In genomic region chr19:3610886-3611285, GRCm38 (mm10) we compare ENCODE assay signal across 12 mouse cellular contexts. TPM values are rescaled to one million over a fixed set of nuclear protein-coding genes. Genes with fewer than 3 reads are reported as not detected.
DNase-seq lines count a peak whose midpoint lies in the region; ATAC-seq lines count a peak whose summit lies in the region.
"Had no signal": no experiment of that assay in that cellular context is flagged by ENCODE, and none has a peak within 500 bp of the region (broad histone marks: within the 10 kb centered on the region; RNA-seq: fewer than 3 reads in every experiment).

No protein-coding gene starts in this region.

- no peak for ATAC-seq in forebrain, embryonic 14.5 days
- ATAC-seq in forebrain, embryonic 13.5 days: no peak
- ATAC-seq in midbrain, embryonic 14.5 days (ENCODE audit: low FRiP score, low TSS enrichment): no peak
- no peak for ATAC-seq in midbrain, embryonic 15.5 days (replicated peaks)
- no peak for ATAC-seq in stomach, embryonic 16.5 days (ENCODE audit: insufficient read depth, low FRiP score)
- no peak for ATAC-seq in megakaryocyte, adult 5-6 weeks (ENCODE audit: poor library complexity, severe bottlenecking)
- ATAC-seq: activated CD4-positive, CD25-positive, alpha-beta regulatory T cell, adult 4 months had no signal

- no peak overlapping the region for H3K4me3 ChIP-seq in forebrain, embryonic 14.5 days (ENCODE audit: low read depth, low read length)
- H3K4me3 ChIP-seq in forebrain, embryonic 13.5 days: no peak overlapping the region
- H3K4me3 ChIP-seq in midbrain, embryonic 14.5 days (replicated peaks; ENCODE audit: low read depth, low read length): no peak overlapping the region
- no peak overlapping the region for H3K4me3 ChIP-seq in midbrain, embryonic 15.5 days
- no peak overlapping the region for H3K4me3 ChIP-seq in stomach, embryonic 16.5 days (replicated peaks; ENCODE audit: low read length)
- H3K4me3 ChIP-seq: embryonic facial prominence, embryonic 13.5 days; midbrain, embryonic 12.5 days had no signal

- no peak overlapping the region for H3K4me2 ChIP-seq in forebrain, embryonic 14.5 days (ENCODE audit: low read length)
- H3K4me2 ChIP-seq in forebrain, embryonic 13.5 days: no peak overlapping the region
- H3K4me2 ChIP-seq in midbrain, embryonic 14.5 days (ENCODE audit: low read length): no peak overlapping the region
- H3K4me2 ChIP-seq in midbrain, embryonic 15.5 days: no peak overlapping the region
- H3K4me2 ChIP-seq in stomach, embryonic 16.5 days (ENCODE audit: low read depth, low read length): no peak overlapping the region
- H3K4me2 ChIP-seq: embryonic facial prominence, embryonic 13.5 days; midbrain, embryonic 12.5 days had no signal

- peak; percentile 12 for DNase-seq in forebrain, embryonic 14.5 days (ENCODE audit: low spot score)
- DNase-seq in midbrain, embryonic 14.5 days: peak; percentile 24
- DNase-seq in cerebellum, adult 9-11 months: peak; percentile 49
- DNase-seq in layer of hippocampus, postnatal 25 days (ENCODE audit: extremely low spot score in 1 of 2, low spot score in 1 of 2): no peak
- DNase-seq: retina, postnatal 1 day had no signal

- no peaks in the 10 kb centered on the region for H3K4me1 ChIP-seq in forebrain, embryonic 14.5 days (ENCODE audit: control insufficient read depth, insufficient read depth, low read length)
- H3K4me1 ChIP-seq in forebrain, embryonic 13.5 days: no peaks in the 10 kb centered on the region
- H3K4me1 ChIP-seq in midbrain, embryonic 14.5 days (ENCODE audit: control insufficient read depth, insufficient read depth, low read length): no peaks in the 10 kb centered on the region
- H3K4me1 ChIP-seq in midbrain, embryonic 15.5 days: no peaks in the 10 kb centered on the region
- no peaks in the 10 kb centered on the region; the same call in 1 of the 2 replicates for H3K4me1 ChIP-seq in stomach, embryonic 16.5 days (ENCODE audit: control insufficient read depth, insufficient read depth, low read length)
- H3K4me1 ChIP-seq: embryonic facial prominence, embryonic 13.5 days; midbrain, embryonic 12.5 days had no signal

- H3K27ac ChIP-seq in forebrain, embryonic 14.5 days (ENCODE audit: low read depth, low read length): no peak overlapping the region
- no peak overlapping the region for H3K27ac ChIP-seq in forebrain, embryonic 13.5 days
- H3K27ac ChIP-seq in midbrain, embryonic 14.5 days (replicated peaks; ENCODE audit: low read depth, low read length): no peak overlapping the region
- no peak overlapping the region for H3K27ac ChIP-seq in midbrain, embryonic 15.5 days
- H3K27ac ChIP-seq in stomach, embryonic 16.5 days (ENCODE audit: low read length): peak overlapping the region; percentile 17; the same call in 1 of the 2 replicates
- H3K27ac ChIP-seq: embryonic facial prominence, embryonic 13.5 days; midbrain, embryonic 12.5 days had no signal

- H3K9me3 ChIP-seq in forebrain, embryonic 14.5 days (replicated peaks; ENCODE audit: control insufficient read depth, low read length): no peaks in the 10 kb centered on the region
- no peaks in the 10 kb centered on the region for H3K9me3 ChIP-seq in forebrain, embryonic 13.5 days (replicated peaks)
- H3K9me3 ChIP-seq in midbrain, embryonic 14.5 days (ENCODE audit: control insufficient read depth, low read length): no peaks in the 10 kb centered on the region
- H3K9me3 ChIP-seq in midbrain, embryonic 15.5 days: no peaks in the 10 kb centered on the region
- no peaks in the 10 kb centered on the region for H3K9me3 ChIP-seq in stomach, embryonic 16.5 days (replicated peaks; ENCODE audit: control insufficient read depth, low read length)
- H3K9me3 ChIP-seq: embryonic facial prominence, embryonic 13.5 days; midbrain, embryonic 12.5 days had no signal

- no peak overlapping the region for H3K9ac ChIP-seq in forebrain, embryonic 14.5 days (ENCODE audit: low read length)
- H3K9ac ChIP-seq in forebrain, embryonic 13.5 days: no peak overlapping the region
- H3K9ac ChIP-seq in midbrain, embryonic 14.5 days (replicated peaks; ENCODE audit: low read length): no peak overlapping the region
- H3K9ac ChIP-seq in midbrain, embryonic 15.5 days: no peak overlapping the region
- H3K9ac ChIP-seq in stomach, embryonic 16.5 days (ENCODE audit: low read length): no peak overlapping the region
- H3K9ac ChIP-seq: embryonic facial prominence, embryonic 13.5 days; midbrain, embryonic 12.5 days had no signal

- WGBS in forebrain, embryonic 14.5 days: 86% methylated on average over 2 of the region's 2 CpGs
- 96% methylated on average over 2 of the region's 2 CpGs for WGBS in forebrain, embryonic 13.5 days
- WGBS in midbrain, embryonic 14.5 days: 98% methylated on average over 2 of the region's 2 CpGs
- 98% methylated on average over 2 of the region's 2 CpGs for WGBS in midbrain, embryonic 15.5 days
- 97% methylated on average over 2 of the region's 2 CpGs for WGBS in stomach, embryonic 16.5 days

- H3K27me3 ChIP-seq in forebrain, embryonic 14.5 days (replicated peaks; ENCODE audit: control insufficient read depth, insufficient read depth, low read length): no peaks in the 10 kb centered on the region
- no peaks in the 10 kb centered on the region for H3K27me3 ChIP-seq in forebrain, embryonic 13.5 days
- no peaks in the 10 kb centered on the region for H3K27me3 ChIP-seq in midbrain, embryonic 14.5 days (ENCODE audit: control insufficient read depth, insufficient read depth, low read length)
- no peaks in the 10 kb centered on the region for H3K27me3 ChIP-seq in midbrain, embryonic 15.5 days (replicated peaks)
- no peaks in the 10 kb centered on the region for H3K27me3 ChIP-seq in stomach, embryonic 16.5 days (ENCODE audit: control insufficient read depth, insufficient read depth, low read length)
- H3K27me3 ChIP-seq: embryonic facial prominence, embryonic 13.5 days; midbrain, embryonic 12.5 days had no signal

- peaks cover 38% of the 10 kb centered on the region for H3K36me3 ChIP-seq in forebrain, embryonic 14.5 days (ENCODE audit: control insufficient read depth, insufficient read depth, low read length)
- H3K36me3 ChIP-seq in forebrain, embryonic 13.5 days (ENCODE audit: poor library complexity, severe bottlenecking): peaks cover 59% of the 10 kb centered on the region
- H3K36me3 ChIP-seq in midbrain, embryonic 14.5 days (ENCODE audit: control insufficient read depth, insufficient read depth, low read length): peaks cover 10% of the 10 kb centered on the region; the same call in 1 of the 2 replicates
- H3K36me3 ChIP-seq in midbrain, embryonic 15.5 days (replicated peaks): 0 out of 2 replicates have a peak, but pooled peaks cover 3% of the 10 kb centered on the region
- peaks cover 25% of the 10 kb centered on the region for H3K36me3 ChIP-seq in stomach, embryonic 16.5 days (ENCODE audit: control insufficient read depth, insufficient read depth, low read length)

RNA-seq across cellular contexts. Expression of gene Ppp6r3, which starts 35.3 kb away (rescaled TPM):
- polyA plus RNA-seq in forebrain, embryonic 14.5 days (2014; fragmentation: Nextera tagmentation; extraction: Ambion mirVana): 59.9 and 62.4 TPM in 2 replicates
- polyA plus RNA-seq in forebrain, embryonic 13.5 days (2015; fragmentation: Nextera tagmentation; extraction: Ambion mirVana): 64.4 and 72.2 TPM in 2 replicates
- 56.9 and 74.1 TPM in 2 replicates for polyA plus RNA-seq in midbrain, embryonic 14.5 days (2014; fragmentation: Nextera tagmentation; extraction: Ambion mirVana)
- polyA plus RNA-seq in midbrain, embryonic 15.5 days (2015; fragmentation: Nextera tagmentation; extraction: Ambion mirVana): 55.7 and 65.4 TPM in 2 replicates
- polyA plus RNA-seq in stomach, embryonic 16.5 days (2015; fragmentation: Nextera tagmentation; extraction: Ambion mirVana): 53.0 and 54.0 TPM in 2 replicates
- 77.7 and 92.8 TPM in 2 replicates for total RNA-seq in megakaryocyte, adult 5-6 weeks (2015)
- 87.2 and 94.5 TPM in 2 replicates for total RNA-seq in megakaryocyte, adult 5-6 weeks (2017)
- total RNA-seq in layer of hippocampus, postnatal 25 days (2021): 10 to 100 TPM; 79.6 to 91.7 TPM

Comparison
In these comparisons a context has a peak if more than half of its experiments do, and no peak if none do; other contexts are left out.
1. DNase-seq: peak in forebrain, embryonic 14.5 days (single experiment), midbrain, embryonic 14.5 days (single experiment) and cerebellum, adult 9-11 months (single experiment); none in layer of hippocampus, postnatal 25 days (0 of 2).